Mouse (Mus musculus) stomach, embryonic 15.5 days (tissue): ENCODE measurements around the gene Wwc2. TPM values are rescaled to one million over a fixed set of nuclear protein-coding genes. Genes with fewer than 3 reads are reported as not detected.
A peak's percentile ranks its signal among the peaks of the same experiment; 100 is the strongest.

Experiments used
- ATAC-seq: fragments of 200-750 bp; cut with Nextera tagmentation; 2 replicates; pipeline ENCODE4 v1.8.0; 2017; ENCODE audit warnings: low read depth, moderate number of reproducible peaks, moderate TSS enrichment; ENCODE audit not compliant: insufficient read depth, low FRiP score
- H3K27ac ChIP-seq: fragments of 300-500 bp; sonication (generic); 2 replicates; pipeline ENCODE4 v1.5.1; 2015; ENCODE audit warnings: mild to moderate bottlenecking, inconsistent platforms
- H3K27me3 ChIP-seq: fragments of 300-500 bp; sonication (generic); replicated peaks from 2 replicates; pipeline ENCODE4 v1.6.1; 2015; ENCODE audit warnings: inconsistent platforms
- H3K36me3 ChIP-seq: fragments of 300-500 bp; sonication (generic); 2 replicates; pipeline ENCODE4 v1.6.1; 2015; ENCODE audit warnings: inconsistent platforms
- H3K4me1 ChIP-seq: fragments of 300-500 bp; sonication (generic); 2 replicates; pipeline ENCODE4 v1.6.1; 2015; ENCODE audit warnings: inconsistent platforms
- H3K4me2 ChIP-seq: fragments of 300-500 bp; sonication (generic); 2 replicates; pipeline ENCODE4 v1.6.1; 2015; ENCODE audit warnings: mild to moderate bottlenecking, inconsistent platforms
- H3K4me3 ChIP-seq: fragments of 300-500 bp; sonication (generic); replicated peaks from 2 replicates; pipeline ENCODE4 v1.5.1; 2015; ENCODE audit warnings: inconsistent platforms
- H3K9ac ChIP-seq: fragments of 300-500 bp; sonication (generic); 2 replicates; pipeline ENCODE4 v1.6.1; 2015; ENCODE audit warnings: inconsistent platforms
- H3K9me3 ChIP-seq: fragments of 300-500 bp; sonication (generic); 2 replicates; pipeline ENCODE4 v1.6.1; 2016; ENCODE audit warnings: inconsistent platforms
- WGBS: fragments of 180-500 bp; shearing (Covaris S2); methylation state at CpG from one replicate; pipeline ENCODE4 v1.1.7; 2015; 5-methylcytosine and 5-hydroxymethylcytosine counted together
- polyA plus RNA-seq: library from polyadenylated mRNA; unstranded; fragments of >200 nt; fragmentation: Nextera tagmentation; extraction: Ambion mirVana; gene quantifications from 2 replicates; pipeline ENCODE4 v1.2.1, GENCODE M21; 2015

Gene Wwc2
- polyA plus RNA-seq, 1 experiment from 2014 or later = 10.5 TPM

DNA sequence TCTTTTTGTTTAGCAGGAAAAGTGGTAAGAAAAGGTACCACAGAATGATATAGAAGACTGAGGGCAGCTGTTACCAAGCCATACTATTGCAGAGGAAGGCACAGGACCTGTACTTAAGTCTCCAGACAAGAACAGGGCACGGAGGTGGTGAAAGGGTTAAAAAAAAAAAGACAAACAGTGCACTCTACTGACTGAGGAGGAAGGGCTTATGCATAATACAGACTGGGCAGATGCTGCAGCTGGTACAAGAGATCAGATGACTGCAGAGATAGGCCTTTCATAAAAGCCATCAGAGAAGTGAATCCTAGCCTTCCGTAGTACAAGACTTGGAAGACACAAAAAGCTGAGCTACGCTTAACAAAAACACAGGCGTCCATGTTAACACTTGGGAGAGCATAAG, 28.2 kb downstream of the Wwc2 start:
- Histone ChIP-seq H3K4me2 (no peak overlapping the region), H3K36me3 (no peaks in the 10 kb centered on the region), H3K27ac (no peak overlapping the region), H3K9me3 (no peaks in the 10 kb centered on the region), H3K9ac (no peak overlapping the region), H3K27me3 (no peaks in the 10 kb centered on the region), H3K4me1 (0 out of 2 replicates have a peak, but pooled peaks cover 7% of the 10 kb centered on the region), H3K4me3 (no peak overlapping the region)
- no peak for ATAC-seq
- WGBS = 66% methylated on average over 4 of the region's 4 CpGs

DNA sequence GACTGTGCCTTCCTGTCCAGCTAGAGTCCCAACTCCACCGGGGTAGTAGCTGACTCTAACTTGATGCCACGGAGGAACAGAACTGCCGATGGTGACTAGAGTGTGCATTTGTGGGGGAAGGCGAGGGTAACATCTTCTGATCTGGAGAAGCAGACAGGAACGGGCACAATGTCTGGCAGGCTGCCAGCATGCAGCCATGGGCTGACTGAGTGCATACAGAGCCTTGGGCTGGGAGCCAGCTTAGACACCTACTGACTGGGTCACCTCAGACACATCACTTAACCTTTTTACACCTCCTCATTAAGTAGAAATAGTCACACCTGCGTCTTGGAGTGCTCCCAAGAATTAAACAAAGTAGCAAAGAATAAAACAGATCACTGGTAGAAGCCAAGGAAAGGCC, 28.7 kb downstream of the Wwc2 start:
- Histone ChIP-seq H3K36me3 (no peaks in the 10 kb centered on the region), H3K4me2 (no peak overlapping the region), H3K27me3 (no peaks in the 10 kb centered on the region), H3K9me3 (no peaks in the 10 kb centered on the region), H3K27ac (no peak overlapping the region), H3K4me3 (no peak overlapping the region), H3K4me1 (0 out of 2 replicates have a peak, but pooled peaks cover 7% of the 10 kb centered on the region), H3K9ac (no peak overlapping the region)
- 48% methylated on average over 6 of the region's 6 CpGs for WGBS
- ATAC-seq = peak; percentile 56; the same call in 1 of the 2 replicates

GRCm38 (mm10) chr8:47957560-47957959, 33.2 kb downstream of the Wwc2 start:
- Histone ChIP-seq H3K4me3 (no peak overlapping the region), H3K36me3 (no peaks in the 10 kb centered on the region), H3K9ac (no peak overlapping the region), H3K9me3 (no peaks in the 10 kb centered on the region), H3K27ac (no peak overlapping the region), H3K4me1 (0 out of 2 replicates have a peak, but pooled peaks cover 7% of the 10 kb centered on the region), H3K4me2 (no peak overlapping the region), H3K27me3 (no peaks in the 10 kb centered on the region)
- 84% methylated on average over 4 of the region's 4 CpGs for WGBS
- no peak for ATAC-seq

- ATAC-seq = no peak
- Histone ChIP-seq H3K9me3 (no peaks in the 10 kb centered on the region), H3K27me3 (no peaks in the 10 kb centered on the region), H3K36me3 (no peaks in the 10 kb centered on the region), H3K4me2 (no peak overlapping the region), H3K27ac (no peak overlapping the region), H3K4me3 (no peak overlapping the region), H3K9ac (no peak overlapping the region), H3K4me1 (0 out of 2 replicates have a peak, but pooled peaks cover 5% of the 10 kb centered on the region)
- WGBS = 56% methylated on average over 7 of the region's 7 CpGs
Observed at GRCm38 (mm10) chr8:47951380-47951932, 39.3 kb downstream of the Wwc2 start.

DNA sequence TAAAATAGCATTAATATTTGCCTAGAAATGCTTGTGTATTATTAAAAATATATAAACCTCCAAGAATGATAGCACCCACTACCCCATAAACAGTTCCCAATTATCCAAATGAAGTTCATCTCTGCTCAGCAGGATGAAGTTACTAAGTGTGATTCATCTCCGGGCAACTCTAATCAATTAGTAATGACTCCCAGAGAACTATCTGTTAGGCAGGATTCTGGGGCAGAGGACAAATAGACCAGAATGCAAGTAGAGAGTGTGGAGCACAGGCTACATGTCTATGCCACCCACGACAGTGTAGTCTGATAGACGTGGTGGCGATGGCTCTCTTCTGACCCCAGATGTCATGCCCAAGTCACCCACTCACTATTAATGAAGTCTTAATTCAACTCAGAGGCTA, 41.9 kb downstream of the Wwc2 start:
- 88% methylated on average over 4 of the region's 4 CpGs for WGBS
- Histone ChIP-seq H3K4me1 (0 out of 2 replicates have a peak, but pooled peaks cover 5% of the 10 kb centered on the region), H3K4me3 (no peak overlapping the region), H3K4me2 (no peak overlapping the region), H3K27ac (no peak overlapping the region), H3K9me3 (no peaks in the 10 kb centered on the region), H3K9ac (no peak overlapping the region), H3K27me3 (no peaks in the 10 kb centered on the region), H3K36me3 (no peaks in the 10 kb centered on the region)
- no peak for ATAC-seq

DNA sequence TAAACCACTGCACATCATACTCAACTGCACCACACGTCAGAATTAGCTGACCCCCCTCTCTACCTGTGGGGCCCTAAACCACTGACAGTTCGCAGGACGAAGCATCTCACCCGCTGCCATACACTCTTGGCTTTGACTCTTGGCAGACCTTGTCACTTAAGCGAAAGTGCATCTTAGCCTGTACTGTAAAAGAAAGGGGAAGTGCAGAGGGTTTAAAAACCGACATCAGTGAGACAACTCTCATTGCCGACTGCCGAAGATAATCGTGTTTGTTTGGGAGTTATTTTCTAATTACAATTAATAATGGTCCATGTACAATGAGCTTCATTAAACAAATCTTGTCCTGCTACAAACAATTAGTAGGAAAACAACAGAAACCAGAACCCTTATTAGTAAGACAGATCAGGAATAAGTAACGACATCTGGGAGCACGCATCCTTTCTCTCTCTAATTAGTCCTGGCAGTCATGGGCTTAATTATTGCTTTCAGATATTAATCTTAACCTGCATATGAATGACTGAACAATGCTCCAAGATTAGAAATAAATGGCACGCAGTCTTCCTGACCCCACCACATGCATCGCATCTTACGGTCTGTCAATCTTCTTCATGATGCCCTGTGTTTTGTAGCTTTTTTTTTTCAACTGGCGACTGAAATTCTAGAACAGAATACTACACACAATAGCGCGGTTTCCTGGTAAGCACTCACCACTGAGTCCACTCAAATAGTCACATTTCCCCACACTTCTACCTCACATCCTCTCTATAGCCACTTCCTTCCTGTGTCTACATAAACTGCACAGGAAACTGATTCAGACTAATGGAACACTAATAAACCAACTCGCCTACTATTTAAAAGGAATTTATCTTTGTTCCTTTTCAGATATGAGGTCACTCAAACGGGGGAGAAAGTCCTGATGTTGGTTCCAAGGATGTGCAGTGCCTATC, 42.8 kb downstream of the Wwc2 start:
- Histone ChIP-seq H3K27me3 (no peaks in the 10 kb centered on the region), H3K4me3 (no peak overlapping the region), H3K9me3 (no peaks in the 10 kb centered on the region), H3K4me2 (no peak overlapping the region), H3K4me1 (0 out of 2 replicates have a peak, but pooled peaks cover 5% of the 10 kb centered on the region), H3K9ac (no peak overlapping the region), H3K27ac (0 out of 2 replicates have a peak overlapping the region, but pooled peaks have one; percentile 31), H3K36me3 (no peaks in the 10 kb centered on the region)
- no peak for ATAC-seq
- WGBS = 62% methylated on average over 19 of the region's 19 CpGs

DNA sequence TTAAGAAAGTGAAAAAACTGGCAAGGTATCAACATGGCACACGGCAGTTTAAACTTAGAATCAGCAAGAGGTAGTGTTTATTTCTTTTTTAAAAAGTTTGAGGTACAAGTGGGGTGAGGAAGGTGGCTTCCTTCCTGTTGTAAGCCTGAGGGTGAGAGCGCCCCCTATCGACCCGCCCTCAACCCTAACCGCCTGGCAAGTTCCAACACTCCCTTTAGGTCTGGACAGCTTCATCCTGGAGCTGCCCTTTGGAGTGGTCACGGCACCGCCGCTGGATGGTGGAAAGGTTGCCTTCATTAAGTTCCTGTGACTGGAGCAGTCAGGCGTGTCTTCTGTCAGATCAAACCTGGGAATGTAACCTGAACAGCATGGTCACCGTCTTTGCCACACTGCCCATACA, 47.7 kb downstream of the Wwc2 start:
- ATAC-seq = no peak
- no peak overlapping the region for H3K4me3 ChIP-seq
- H3K27ac ChIP-seq = no peak overlapping the region
- H3K9ac ChIP-seq = no peak overlapping the region
- no peaks in the 10 kb centered on the region for H3K27me3 ChIP-seq
- no peaks in the 10 kb centered on the region for H3K9me3 ChIP-seq
- peaks cover 17% of the 10 kb centered on the region for H3K4me1 ChIP-seq
- no peak overlapping the region for H3K4me2 ChIP-seq
- no peaks in the 10 kb centered on the region for H3K36me3 ChIP-seq
- 63% methylated on average over 10 of the region's 10 CpGs for WGBS

DNA sequence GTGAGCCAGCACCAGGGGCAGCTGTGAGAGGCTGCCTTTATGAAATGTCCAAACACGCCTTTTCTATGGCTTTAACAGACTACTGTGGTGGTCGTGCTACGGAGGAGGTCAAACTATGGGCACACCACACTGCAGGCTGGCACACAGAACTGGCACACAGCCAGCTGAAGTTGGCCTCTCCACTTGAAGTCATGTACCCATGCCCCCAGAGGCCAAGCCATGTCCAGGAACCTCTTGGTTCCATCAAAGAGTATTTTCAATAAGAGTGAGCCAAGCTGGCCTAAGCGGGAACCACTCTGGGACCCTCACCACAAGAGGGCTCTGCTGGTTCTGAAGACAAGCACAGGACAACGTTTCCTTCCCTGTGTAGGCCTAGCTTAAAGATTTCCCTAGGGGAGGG, 49.7 kb downstream of the Wwc2 start:
- Histone ChIP-seq H3K9me3 (no peaks in the 10 kb centered on the region), H3K9ac (no peak overlapping the region), H3K4me3 (no peak overlapping the region), H3K27ac (peak overlapping the region; percentile 55), H3K4me2 (no peak overlapping the region), H3K27me3 (no peaks in the 10 kb centered on the region), H3K4me1 (peaks cover 17% of the 10 kb centered on the region), H3K36me3 (no peaks in the 10 kb centered on the region)
- no peak for ATAC-seq
- WGBS = 53% methylated on average over 5 of the region's 5 CpGs

- no peak for ATAC-seq
- no peak overlapping the region for H3K4me3 ChIP-seq
- WGBS = 52% methylated on average over 10 of the region's 10 CpGs
- no peaks in the 10 kb centered on the region for H3K9me3 ChIP-seq
- H3K27ac ChIP-seq = peak overlapping the region; percentile 55
- H3K9ac ChIP-seq = no peak overlapping the region
- no peaks in the 10 kb centered on the region for H3K27me3 ChIP-seq
- peaks cover 17% of the 10 kb centered on the region for H3K4me1 ChIP-seq
- H3K4me2 ChIP-seq = no peak overlapping the region
- no peaks in the 10 kb centered on the region for H3K36me3 ChIP-seq
Observed at GRCm38 (mm10) chr8:47939933-47940870, 50.5 kb downstream of the Wwc2 start.

- no peak overlapping the region for H3K9ac ChIP-seq
- no peaks in the 10 kb centered on the region for H3K9me3 ChIP-seq
- no peak for ATAC-seq
- no peak overlapping the region for H3K4me2 ChIP-seq
- WGBS = 62% methylated on average over 7 of the region's 7 CpGs
- H3K27ac ChIP-seq = peak overlapping the region; percentile 55; the same call in 1 of the 2 replicates
- H3K27me3 ChIP-seq = no peaks in the 10 kb centered on the region
- H3K4me3 ChIP-seq = no peak overlapping the region
- no peaks in the 10 kb centered on the region for H3K36me3 ChIP-seq
- H3K4me1 ChIP-seq = peaks cover 17% of the 10 kb centered on the region
Observed at GRCm38 (mm10) chr8:47939217-47939616, 51.5 kb downstream of the Wwc2 start.

GRCm38 (mm10) chr8:47936386-47936785, 54.3 kb downstream of the Wwc2 start:
- Histone ChIP-seq H3K9me3 (no peaks in the 10 kb centered on the region), H3K4me1 (peaks cover 31% of the 10 kb centered on the region)

More at GRCm38 (mm10) chr8:47936386-47936785, 54.3 kb downstream of the Wwc2 start:
- Histone ChIP-seq H3K9ac (no peak overlapping the region), H3K27ac (no peak overlapping the region), H3K4me2 (no peak overlapping the region), H3K36me3 (no peaks in the 10 kb centered on the region), H3K27me3 (no peaks in the 10 kb centered on the region), H3K4me3 (no peak overlapping the region)
- 59% methylated on average over 9 of the region's 9 CpGs for WGBS
- no peak for ATAC-seq
